Mouse (Mus musculus): ENCODE data around the gene Srm. TPM values are rescaled to one million over a fixed set of nuclear protein-coding genes. Genes with fewer than 3 reads are reported as not detected.

The Srm gene
- total and polyA plus RNA-seq, 3 experiments, result 305 to 765 (median 332) TPM

GRCm38 (mm10) chr4:148604141-148604540 is 12.8 kb downstream of the Srm start:
- Histone ChIP-seq H3K79me2 (ENCODE audit: control insufficient read depth, insufficient read depth, low read length, poor library complexity) (no peaks in the 10 kb centered on the region), H3K27me3 (ENCODE audit: control insufficient read depth in 1 of 2, insufficient read depth in 2 of 2, low read length in 2 of 2) (no peaks in the 10 kb centered on the region), H3K9ac (ENCODE audit: control insufficient read depth, low read depth, low read length, poor library complexity, severe bottlenecking) (no peak overlapping the region), H3K9me3 (replicated peaks; ENCODE audit: insufficient read depth, low read length) (no peaks in the 10 kb centered on the region), H3K4me3 (ENCODE audit: control insufficient read depth in 1 of 2, insufficient read depth in 1 of 2, low read depth in 2 of 2, low read length in 2 of 2) (no peak overlapping the region), H3K4me1 (ENCODE audit: control insufficient read depth in 1 of 2, insufficient read depth in 2 of 2, low read length in 2 of 2) (0 out of 4 replicates have a peak, but pooled peaks cover 0 to 3% of the 10 kb centered on the region in 2 experiments), H3K27ac (ENCODE audit: control insufficient read depth, low read depth, low read length) (no peak overlapping the region), H3K36me3 (ENCODE audit: control insufficient read depth in 1 of 2, insufficient read depth in 2 of 2, low read length in 2 of 2) (no peaks in the 10 kb centered on the region)
- no peak for DNase-seq (ENCODE audit: low read depth, low spot score)
- TF ChIP-seq MAFK (IDR thresholded peaks at IDR 0.05; ENCODE audit: borderline replicate concordance, low read depth, low read length) (no peak), KAT2A (conservative IDR thresholded peaks at IDR 0.05; ENCODE audit: low read depth, low read length) (no peak), TCF12 (IDR thresholded peaks at IDR 0.05; ENCODE audit: low read depth, low read length) (no peak), POLR2AphosphoS5 (IDR thresholded peaks at IDR 0.05; ENCODE audit: borderline replicate concordance, low read depth, low read length) (no peak), POLR2A (IDR thresholded peaks at IDR 0.05; ENCODE audit: control insufficient read depth in 1 of 2, insufficient read depth in 1 of 2, low read depth in 1 of 2, low read length in 2 of 2, poor library complexity in 1 of 2) (no peak), NRF1 (IDR thresholded peaks at IDR 0.05; ENCODE audit: insufficient read depth, low read depth, low read length, poor library complexity, severe bottlenecking) (no peak), E2F4 (IDR thresholded peaks at IDR 0.05; ENCODE audit: borderline replicate concordance, low read depth, low read length) (no peak), JUND (IDR thresholded peaks at IDR 0.05; ENCODE audit: low read depth, low read length) (no peak), HCFC1 (IDR thresholded peaks at IDR 0.05; ENCODE audit: low read depth, low read length) (no peak), MYB (IDR thresholded peaks at IDR 0.05; ENCODE audit: low read depth, low read length) (no peak), ZMIZ1 (IDR thresholded peaks at IDR 0.05; ENCODE audit: low read depth, low read length) (no peak), NELFE (IDR thresholded peaks at IDR 0.05; ENCODE audit: low read depth, low read length) (no peak)

- 0 out of 4 replicates have a peak, but pooled peaks cover 0 to 3% of the 10 kb centered on the region in 2 experiments for H3K4me1 ChIP-seq (ENCODE audit: control insufficient read depth in 1 of 2, insufficient read depth in 2 of 2, low read length in 2 of 2)
- no peaks in the 10 kb centered on the region for H3K36me3 ChIP-seq (ENCODE audit: control insufficient read depth in 1 of 2, insufficient read depth in 2 of 2, low read length in 2 of 2)
- no peak overlapping the region for H3K27ac ChIP-seq (ENCODE audit: control insufficient read depth, low read depth, low read length)
- DNase-seq (ENCODE audit: low read depth, low spot score), result peak; percentile 81
- H3K79me2 ChIP-seq (ENCODE audit: control insufficient read depth, insufficient read depth, low read length, poor library complexity), result no peaks in the 10 kb centered on the region
- H3K4me3 ChIP-seq (ENCODE audit: control insufficient read depth in 1 of 2, insufficient read depth in 1 of 2, low read depth in 2 of 2, low read length in 2 of 2), result no peak overlapping the region
- no peaks in the 10 kb centered on the region for H3K9me3 ChIP-seq (replicated peaks; ENCODE audit: insufficient read depth, low read length)
- no peak overlapping the region for H3K9ac ChIP-seq (ENCODE audit: control insufficient read depth, low read depth, low read length, poor library complexity, severe bottlenecking)
- no peaks in the 10 kb centered on the region for H3K27me3 ChIP-seq (ENCODE audit: control insufficient read depth in 1 of 2, insufficient read depth in 2 of 2, low read length in 2 of 2)
- TF ChIP-seq KAT2A (conservative IDR thresholded peaks at IDR 0.05; ENCODE audit: low read depth, low read length), result no peak
- TF ChIP-seq MXI1 (IDR thresholded peaks at IDR 0.05; ENCODE audit: low read depth, low read length), result no peak
- no peak for TF ChIP-seq MYC (IDR thresholded peaks at IDR 0.05; ENCODE audit: low read depth, low read length)
- peak; percentile 87 for TF ChIP-seq SMC3 (IDR thresholded peaks at IDR 0.05; ENCODE audit: low read depth, low read length)
- TF ChIP-seq MYB (IDR thresholded peaks at IDR 0.05; ENCODE audit: low read depth, low read length), result no peak
- no peak for TF ChIP-seq JUND (IDR thresholded peaks at IDR 0.05; ENCODE audit: low read depth, low read length)
- TF ChIP-seq UBTF (IDR thresholded peaks at IDR 0.05; ENCODE audit: borderline replicate concordance, insufficient read depth, low read depth, low read length), result no peak
- TF ChIP-seq MEF2A (IDR thresholded peaks at IDR 0.05; ENCODE audit: extremely low read depth, insufficient replicate concordance, low read depth, low read length, poor library complexity, severe bottlenecking), result no peak
- TF ChIP-seq TCF12 (IDR thresholded peaks at IDR 0.05; ENCODE audit: low read depth, low read length), result no peak
- TF ChIP-seq NRF1 (IDR thresholded peaks at IDR 0.05; ENCODE audit: insufficient read depth, low read depth, low read length, poor library complexity, severe bottlenecking), result no peak
- TF ChIP-seq USF1 (IDR thresholded peaks at IDR 0.05; ENCODE audit: low read depth, low read length), result no peak
- no peak for TF ChIP-seq MAZ (IDR thresholded peaks at IDR 0.05; ENCODE audit: low read depth, low read length)
- TF ChIP-seq TBP (IDR thresholded peaks at IDR 0.05; ENCODE audit: low read depth, low read length), result no peak
- TF ChIP-seq EP300 (IDR thresholded peaks at IDR 0.05; ENCODE audit: low read depth in 1 of 2, low read length in 2 of 2), result no peak
- no peak for TF ChIP-seq NELFE (IDR thresholded peaks at IDR 0.05; ENCODE audit: low read depth, low read length)
- no peak for TF ChIP-seq ELF1 (IDR thresholded peaks at IDR 0.05; ENCODE audit: low read depth, low read length)
- peak; percentile 62 for TF ChIP-seq RAD21 (IDR thresholded peaks at IDR 0.05; ENCODE audit: low read depth, low read length)
- TF ChIP-seq CTCF (IDR thresholded peaks at IDR 0.05 in 2 of 3, conservative IDR thresholded peaks at IDR 0.05 in 1 of 3; ENCODE audit: control insufficient read depth in 1 of 3, insufficient read depth in 1 of 3, low read depth in 2 of 3, low read length in 3 of 3, poor library complexity in 1 of 3, severe bottlenecking in 1 of 3), result peak; percentile 81 to 89 (median 81)
- no peak for TF ChIP-seq GABPA (IDR thresholded peaks at IDR 0.05; ENCODE audit: low read depth, low read length)
- TF ChIP-seq CHD2 (IDR thresholded peaks at IDR 0.05; ENCODE audit: low read length), result no peak
- no peak for TF ChIP-seq POLR2A (IDR thresholded peaks at IDR 0.05; ENCODE audit: control insufficient read depth in 1 of 2, insufficient read depth in 1 of 2, low read depth in 1 of 2, low read length in 2 of 2, poor library complexity in 1 of 2)
- TF ChIP-seq ZC3H11A (IDR thresholded peaks at IDR 0.05; ENCODE audit: low read depth, low read length), result peak; percentile 53
- TF ChIP-seq BHLHE40 (IDR thresholded peaks at IDR 0.05; ENCODE audit: borderline replicate concordance, low read depth, low read length), result no peak
- no peak for TF ChIP-seq ZMIZ1 (IDR thresholded peaks at IDR 0.05; ENCODE audit: low read depth, low read length)
- no peak for TF ChIP-seq RCOR1 (IDR thresholded peaks at IDR 0.05; ENCODE audit: low read depth, low read length)
Measured at GRCm38 (mm10) chr4:148604541-148605165, 13.3 kb downstream of the Srm start.

Measured in MEL (cell line).